Mouse (Mus musculus) lung, postnatal 0 days (tissue): ENCODE measurements around the gene Zfp827.

ENCODE experiments used
- CTCF ChIP-seq: IDR thresholded peaks from 2 replicates; pipeline ENCODE4 v1.5.1; 2016; ENCODE audit warnings: antibody characterized with exemption, mild to moderate bottlenecking
- EP300 ChIP-seq: IDR thresholded peaks from 2 replicates; pipeline ENCODE4 v1.6.1; 2016; ENCODE audit warnings: antibody characterized with exemption, mild to moderate bottlenecking, control low read depth

GRCm38 (mm10) chr8:79080096-79080739, 52.0 kb downstream of the Zfp827 start:
- TF ChIP-seq CTCF = no peak
- TF ChIP-seq EP300 = no peak
